Mouse (Mus musculus) forebrain, embryonic 12.5 days (tissue): ENCODE measurements around the gene Ripor3. TPM values are rescaled to one million over a fixed set of nuclear protein-coding genes. Genes with fewer than 3 reads are reported as not detected.

Experiments used
- ATAC-seq: fragments of 200-750 bp; cut with Nextera tagmentation; 2 replicates; pipeline ENCODE4 v1.8.0; 2017; ENCODE audit warnings: moderate TSS enrichment; ENCODE audit not compliant: low FRiP score
- H3K27ac ChIP-seq: fragments of 300-500 bp; sonication (generic); 2 replicates; pipeline ENCODE4 v1.5.1; 2016; ENCODE audit warnings: mild to moderate bottlenecking
- H3K27me3 ChIP-seq: fragments of 300-500 bp; sonication (generic); 2 replicates; pipeline ENCODE4 v1.6.1; 2016; ENCODE audit warnings: mild to moderate bottlenecking
- H3K36me3 ChIP-seq: fragments of 300-500 bp; sonication (generic); replicated peaks from 2 replicates; pipeline ENCODE4 v1.6.1; 2016; ENCODE audit warnings: mild to moderate bottlenecking
- H3K4me1 ChIP-seq: fragments of 300-500 bp; sonication (generic); 2 replicates; pipeline ENCODE4 v1.6.1; 2016
- H3K4me2 ChIP-seq: fragments of 300-500 bp; sonication (generic); 2 replicates; pipeline ENCODE4 v1.6.1; 2016; ENCODE audit warnings: mild to moderate bottlenecking, moderate library complexity
- H3K4me3 ChIP-seq: fragments of 300-500 bp; sonication (generic); replicated peaks from 2 replicates; pipeline ENCODE4 v1.5.1; 2016; ENCODE audit warnings: mild to moderate bottlenecking
- H3K9ac ChIP-seq: fragments of 300-500 bp; sonication (generic); 2 replicates; pipeline ENCODE4 v1.6.1; 2016; ENCODE audit warnings: mild to moderate bottlenecking
- H3K9me3 ChIP-seq: fragments of 300-500 bp; sonication (generic); 2 replicates; pipeline ENCODE4 v1.6.1; 2016
- WGBS: fragments of 180-500 bp; shearing (Covaris S2); methylation state at CpG from one replicate; pipeline ENCODE4 v1.1.7; 2016; 5-methylcytosine and 5-hydroxymethylcytosine counted together
- polyA plus RNA-seq: library from polyadenylated mRNA; unstranded; fragments of >200 nt; fragmentation: Nextera tagmentation; extraction: Ambion mirVana; gene quantifications from 2 replicates; pipeline ENCODE4 v1.2.1, GENCODE M21; 2016

Ripor3 gene
- polyA plus RNA-seq, 1 experiment from 2014 or later = 0.82 TPM

- Histone ChIP-seq H3K9me3 (no peaks in the 10 kb centered on the region), H3K4me3 (peak overlapping the region; percentile 93), H3K27ac (no peak overlapping the region), H3K4me1 (peaks cover 43% of the 10 kb centered on the region), H3K4me2 (peak overlapping the region; percentile 83), H3K9ac (peak overlapping the region; percentile 94), H3K27me3 (no peaks in the 10 kb centered on the region), H3K36me3 (no peaks in the 10 kb centered on the region)
- WGBS = 18% methylated on average over 7 of the region's 7 CpGs
- ATAC-seq = no peak
These were observed 77.0 kb downstream of the Ripor3 start for GRCm38 (mm10) chr2:167933397-167933796.

DNA sequence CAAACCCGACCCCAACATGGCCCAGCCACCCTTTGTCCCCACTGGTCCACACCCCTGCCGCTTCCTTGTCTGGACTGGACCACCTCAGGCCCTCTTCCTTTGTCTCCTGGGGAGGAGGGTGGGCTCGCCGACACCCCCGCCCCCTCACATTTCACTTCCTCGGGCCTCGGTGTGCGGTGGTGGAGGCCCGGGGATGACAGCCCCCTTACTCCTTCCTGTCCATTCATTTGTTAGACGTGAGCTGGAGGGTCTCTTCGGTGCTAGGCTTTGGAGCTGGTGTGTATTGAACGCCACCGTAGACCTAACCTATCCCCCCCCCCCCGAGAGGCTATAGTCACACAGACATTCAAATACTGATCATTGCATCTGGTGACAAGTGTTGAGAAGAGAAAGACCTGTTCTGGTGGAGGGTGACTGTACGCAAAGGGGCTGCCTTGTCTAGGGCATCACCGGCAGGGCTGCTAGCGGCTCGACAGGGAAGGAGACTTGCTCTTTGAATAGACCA lies 77.6 kb downstream of the Ripor3 start:
- H3K36me3 ChIP-seq = no peaks in the 10 kb centered on the region
- peaks cover 41% of the 10 kb centered on the region for H3K4me1 ChIP-seq
- H3K27ac ChIP-seq = peak overlapping the region; percentile 69; the same call in 1 of the 2 replicates
- 1% methylated on average over 18 of the region's 18 CpGs for WGBS
- peak overlapping the region; percentile 93 for H3K4me3 ChIP-seq
- no peaks in the 10 kb centered on the region for H3K27me3 ChIP-seq
- peak overlapping the region; percentile 94 for H3K9ac ChIP-seq
- H3K9me3 ChIP-seq = no peaks in the 10 kb centered on the region
- H3K4me2 ChIP-seq = peak overlapping the region; percentile 83
- ATAC-seq = peak; percentile 60

- Histone ChIP-seq H3K27ac (peak within 1 kb of the TSS; percentile 69), H3K9ac (peak within 1 kb of the TSS; percentile 94), H3K9me3 (no peaks in the 10 kb centered on the region), H3K36me3 (no peaks in the 10 kb centered on the region), H3K4me2 (peak within 1 kb of the TSS; percentile 83), H3K4me3 (peak within 1 kb of the TSS; percentile 93), H3K4me1 (peaks cover 41% of the 10 kb centered on the region), H3K27me3 (no peaks in the 10 kb centered on the region)
- under 1% methylated on average over 99 of the region's 99 CpGs for WGBS
- ATAC-seq = peak; percentile 98
These were observed 78.3 kb downstream of the Ripor3 start, which contains the start of gene Ptpn1 for GRCm38 (mm10) chr2:167931985-167932726. Gene Ptpn1 (plus strand): TSS chr2:167932057.

DNA sequence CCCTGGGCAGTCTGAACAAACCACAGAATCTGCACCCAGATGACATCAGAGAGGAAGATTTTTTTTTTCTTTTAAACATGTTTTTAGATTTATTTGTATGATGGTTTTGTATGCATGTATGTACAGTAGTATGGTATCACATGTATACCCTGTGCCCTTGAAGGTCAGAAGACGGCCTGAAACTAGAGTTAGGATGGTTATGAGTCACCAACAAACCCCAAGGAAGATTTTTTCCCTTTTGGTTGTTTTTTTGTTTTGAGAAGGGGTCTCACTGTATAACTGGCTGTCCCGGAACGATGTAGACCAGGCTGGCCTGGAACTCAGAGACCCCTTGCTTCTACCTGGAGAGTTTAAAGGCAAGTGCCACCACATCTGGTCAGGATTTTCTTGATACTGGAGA lies 79.4 kb downstream of the Ripor3 start:
- peaks cover 32% of the 10 kb centered on the region for H3K4me1 ChIP-seq
- no peaks in the 10 kb centered on the region for H3K27me3 ChIP-seq
- H3K36me3 ChIP-seq = no peaks in the 10 kb centered on the region
- H3K9ac ChIP-seq = no peak overlapping the region
- peak overlapping the region; percentile 58 for H3K4me2 ChIP-seq
- no peaks in the 10 kb centered on the region for H3K9me3 ChIP-seq
- ATAC-seq = no peak
- H3K27ac ChIP-seq = no peak overlapping the region
- WGBS = 82% methylated on average over 3 of the region's 3 CpGs
- H3K4me3 ChIP-seq = peak overlapping the region; percentile 93; the same call in 1 of the 2 replicates

Other genes starting within 250 kb of the Ripor3 start
- 94.1 and 104 TPM in 2 replicates for gene Ptpn1, start 78.6 kb downstream of the Ripor3 start, polyA plus RNA-seq
- gene Pard6b, start 70.4 kb upstream of the Ripor3 start, polyA plus RNA-seq = 11.4 and 13.5 TPM in 2 replicates
- gene Adnp, start 196.5 kb upstream of the Ripor3 start, polyA plus RNA-seq = 3.5 and 10.8 TPM in 2 replicates
- 24.6 and 25.7 TPM in 2 replicates for gene Gm20716, start 219.7 kb upstream of the Ripor3 start, polyA plus RNA-seq
- 79.3 and 88.0 TPM in 2 replicates for gene Dpm1, start 220.0 kb upstream of the Ripor3 start, polyA plus RNA-seq
- gene Mocs3, start 220.0 kb upstream of the Ripor3 start, polyA plus RNA-seq = 9.4 and 9.6 TPM in 2 replicates